12 mouse cellular contexts compared by ENCODE assay signal in genomic region chr7:71092301-71092700, GRCm38 (mm10).
DNase-seq lines count a peak whose midpoint lies in the region; ATAC-seq and TF ChIP-seq lines count a peak whose summit lies in the region.
"Had no signal": no experiment of that assay in that cellular context is flagged by ENCODE, and none has a peak within 500 bp of the region (broad histone marks: within the 10 kb centered on the region; RNA-seq: fewer than 3 reads in every experiment).

No protein-coding gene starts in this region.

- no peak overlapping the region for H3K9ac ChIP-seq in heart, embryonic 11.5 days (ENCODE audit: low read depth, low read length)
- no peak overlapping the region for H3K9ac ChIP-seq in intestine, postnatal 0 days (ENCODE audit: low read depth, low read length)
- H3K9ac ChIP-seq: forebrain, embryonic 12.5 days; hindbrain, embryonic 13.5 days had no signal

- ATAC-seq in heart, embryonic 11.5 days (replicated peaks; ENCODE audit: insufficient number of reproducible peaks, low FRiP score, low TSS enrichment), result no peak
- no peak for ATAC-seq in intestine, postnatal 0 days
- ATAC-seq: CD4-positive, CD25-positive, alpha-beta regulatory T cell, adult 4 months had no signal

- intact Hi-C loops in gastrocnemius, postnatal 14 days (cut with DNase I; ENCODE audit: low total_unique reads), result no loop called here
- intact Hi-C loops in left cerebral cortex, postnatal 14 days (cut with DNase I), result no loop called here

- 56% methylated on average over 3 of the region's 3 CpGs for WGBS in heart, embryonic 11.5 days (ENCODE audit: insufficient replicate concordance)
- 51% methylated on average over 3 of the region's 3 CpGs for WGBS in intestine, postnatal 0 days

- DNase-seq in heart, adult 11 months, result peak; percentile 96
- DNase-seq in 3134 (ENCODE audit: extremely low read depth, insufficient read length, low spot score), result peak; percentile 57
- peak; percentile 3 for DNase-seq in gastrocnemius, postnatal 14 days
- peak; percentile 44 to 63 for DNase-seq in kidney, postnatal 36 days
- no peak for DNase-seq in layer of hippocampus, postnatal 36 days
- no peak for DNase-seq in left cerebral cortex, postnatal 14 days (ENCODE audit: low spot score in 2 of 2)

- H3K4me2 ChIP-seq in heart, embryonic 11.5 days, result no peak overlapping the region
- H3K4me2 ChIP-seq in intestine, postnatal 0 days (replicated peaks; ENCODE audit: low read depth), result no peak overlapping the region
- H3K4me2 ChIP-seq: forebrain, embryonic 12.5 days; hindbrain, embryonic 13.5 days had no signal

- no peaks in the 10 kb centered on the region for H3K36me3 ChIP-seq in heart, embryonic 11.5 days (ENCODE audit: control insufficient read depth, insufficient read depth, low read length)
- no peaks in the 10 kb centered on the region for H3K36me3 ChIP-seq in intestine, postnatal 0 days (ENCODE audit: control insufficient read depth, insufficient read depth)
- H3K36me3 ChIP-seq: forebrain, embryonic 12.5 days; hindbrain, embryonic 13.5 days had no signal

- H3K27me3 ChIP-seq in heart, embryonic 11.5 days (ENCODE audit: control insufficient read depth, insufficient read depth, low read length), result no peaks in the 10 kb centered on the region
- H3K27me3 ChIP-seq in intestine, postnatal 0 days (replicated peaks; ENCODE audit: control insufficient read depth, insufficient read depth, low read length), result no peaks in the 10 kb centered on the region
- H3K27me3 ChIP-seq: forebrain, embryonic 12.5 days; hindbrain, embryonic 13.5 days had no signal

- no peak overlapping the region for H3K27ac ChIP-seq in heart, embryonic 11.5 days (ENCODE audit: low read depth, low read length)
- H3K27ac ChIP-seq in intestine, postnatal 0 days (ENCODE audit: low read depth, low read length), result no peak overlapping the region
- H3K27ac ChIP-seq: forebrain, embryonic 12.5 days; hindbrain, embryonic 13.5 days; left cerebral cortex, adult 2 months had no signal

- H3K4me3 ChIP-seq in heart, embryonic 11.5 days (ENCODE audit: low read depth, low read length), result no peak overlapping the region
- H3K4me3 ChIP-seq in intestine, postnatal 0 days (ENCODE audit: low read depth, low read length), result no peak overlapping the region
- H3K4me3 ChIP-seq: forebrain, embryonic 12.5 days; hindbrain, embryonic 13.5 days; left cerebral cortex, adult 2 months had no signal

- peaks cover 2% of the 10 kb centered on the region; the same call in 1 of the 2 replicates for H3K4me1 ChIP-seq in heart, embryonic 11.5 days (ENCODE audit: control insufficient read depth, insufficient read depth, low read length)
- H3K4me1 ChIP-seq in intestine, postnatal 0 days (replicated peaks; ENCODE audit: control insufficient read depth, insufficient read depth, low read length), result no peaks in the 10 kb centered on the region
- H3K4me1 ChIP-seq: forebrain, embryonic 12.5 days; hindbrain, embryonic 13.5 days had no signal

- no peak for TF ChIP-seq CTCF in intestine, postnatal 0 days (IDR thresholded peaks at IDR 0.05; ENCODE audit: low read depth)

- H3K9me3 ChIP-seq in heart, embryonic 11.5 days (replicated peaks; ENCODE audit: control insufficient read depth, low read length), result no peaks in the 10 kb centered on the region
- no peaks in the 10 kb centered on the region for H3K9me3 ChIP-seq in intestine, postnatal 0 days (ENCODE audit: control insufficient read depth)
- H3K9me3 ChIP-seq: forebrain, embryonic 12.5 days; hindbrain, embryonic 13.5 days had no signal

Comparison
In these comparisons a context has a peak if more than half of its experiments do, and no peak if none do; other contexts are left out.
1. DNase-seq: peak in heart, adult 11 months (single experiment), 3134 (single experiment), gastrocnemius, postnatal 14 days (single experiment) and kidney, postnatal 36 days (2 of 2); none in layer of hippocampus, postnatal 36 days (0 of 2) and left cerebral cortex, postnatal 14 days (0 of 2).